Mouse (Mus musculus) cortical plate, adult 2 months (tissue): ENCODE results near the gene Zfp382.

ENCODE experiments used
- CTCF ChIP-seq: fragments of 200-500 bp; IDR thresholded peaks from 2 replicates; pipeline ENCODE4 v1.5.1; 2011; ENCODE audit warnings: mild to moderate bottlenecking, control low read depth, low read length; ENCODE audit not compliant: insufficient read depth; ENCODE audit errors: extremely low read depth
- POLR2A ChIP-seq: fragments of 200-500 bp; IDR thresholded peaks from 2 replicates; pipeline ENCODE4 v1.6.1; 2011; ENCODE audit warnings: mild to moderate bottlenecking, low read length, control low read depth; ENCODE audit not compliant: insufficient read depth; ENCODE audit errors: extremely low read depth

DNA sequence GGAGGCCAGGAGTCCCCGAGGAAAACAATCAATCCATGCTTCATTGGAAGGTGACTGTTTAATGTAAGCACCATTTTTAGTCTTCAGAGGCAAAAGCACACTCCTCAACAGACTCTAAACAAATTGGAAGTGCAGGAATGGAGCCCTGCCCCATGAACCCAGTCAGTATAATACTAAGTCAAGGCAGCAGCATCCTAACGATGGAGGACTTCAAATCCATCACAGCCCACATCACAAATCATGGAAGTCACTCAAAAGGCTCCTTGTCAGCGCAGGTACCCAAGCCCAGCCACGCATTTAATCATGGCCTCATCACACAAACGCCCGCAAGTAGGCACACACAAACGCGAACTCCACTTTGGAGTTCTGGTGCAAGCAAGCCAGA is 21.4 kb downstream of the Zfp382 start:
- TF ChIP-seq CTCF (no peak), POLR2A (no peak)
